Mouse (Mus musculus) heart, embryonic 14.5 days (tissue): ENCODE measurements around the gene Nlrp9b. TPM values are rescaled to one million over a fixed set of nuclear protein-coding genes. Genes with fewer than 3 reads are reported as not detected.

Experiments
- ATAC-seq: fragments of 200-750 bp; cut with Nextera tagmentation; 2 replicates; pipeline ENCODE4 v1.8.0; 2017; ENCODE audit warnings: low read depth, moderate TSS enrichment; ENCODE audit not compliant: insufficient number of reproducible peaks, insufficient read depth, low FRiP score
- H3K27ac ChIP-seq, 2 experiments: fragments of 200-500 bp in 1 of 2; fragments of 300-500 bp in 1 of 2; sonication (generic) in 1 of 2; replicated peaks in 1 of 2; 2 replicates each; pipeline ENCODE4 v1.5.1; 2012 to 2014; ENCODE audit warnings: low read depth in 2 of 2, low read length in 2 of 2, control low read depth in 1 of 2, mild to moderate bottlenecking in 1 of 2, mixed read lengths in 1 of 2; ENCODE audit not compliant: control insufficient read depth in 1 of 2, insufficient read depth in 1 of 2
- H3K27me3 ChIP-seq: fragments of 300-500 bp; sonication (generic); 2 replicates; pipeline ENCODE4 v1.6.1; 2014; ENCODE audit warnings: mild to moderate bottlenecking, low read length, control low read depth; ENCODE audit not compliant: control insufficient read depth, insufficient read depth
- H3K36me3 ChIP-seq: fragments of 300-500 bp; sonication (generic); 2 replicates; pipeline ENCODE4 v1.6.1; 2014; ENCODE audit warnings: mild to moderate bottlenecking, control low read depth, low read length, mixed read lengths; ENCODE audit not compliant: control insufficient read depth, insufficient read depth
- H3K4me1 ChIP-seq, 2 experiments: fragments of 200-500 bp in 1 of 2; fragments of 300-500 bp in 1 of 2; sonication (generic) in 1 of 2; 2 replicates each; pipeline ENCODE4 v1.6.1; 2012 to 2014; ENCODE audit warnings: low read length in 2 of 2, control low read depth in 1 of 2, mixed read lengths in 1 of 2; ENCODE audit not compliant: control insufficient read depth in 2 of 2, insufficient read depth in 2 of 2
- H3K4me2 ChIP-seq: fragments of 300-500 bp; sonication (generic); 2 replicates; pipeline ENCODE4 v1.6.1; 2014; ENCODE audit warnings: mild to moderate bottlenecking, low read length
- H3K4me3 ChIP-seq, 2 experiments: fragments of 200-500 bp in 1 of 2; fragments of 300-500 bp in 1 of 2; sonication (generic) in 1 of 2; 2 replicates each; pipeline ENCODE4 v1.5.1; 2012 to 2014; ENCODE audit warnings: low read length in 2 of 2, mild to moderate bottlenecking in 2 of 2, control low read depth in 1 of 2, low read depth in 1 of 2, moderate library complexity in 1 of 2; ENCODE audit not compliant: control insufficient read depth in 1 of 2, insufficient read depth in 1 of 2
- H3K9ac ChIP-seq: fragments of 300-500 bp; sonication (generic); 2 replicates; pipeline ENCODE4 v1.6.1; 2014; ENCODE audit warnings: mild to moderate bottlenecking, low read length
- H3K9me3 ChIP-seq: fragments of 300-500 bp; sonication (generic); 2 replicates; pipeline ENCODE4 v1.6.1; 2016; ENCODE audit warnings: low read length, control low read depth; ENCODE audit not compliant: control insufficient read depth
- WGBS: fragments of 180-500 bp; shearing (Covaris S2); extraction: QIAGEN DNeasy Blood & Tissue Kit; methylation state at CpG from one replicate; pipeline ENCODE4 v1.1.7; 2014; 5-methylcytosine and 5-hydroxymethylcytosine counted together
- polyA plus RNA-seq: library from polyadenylated mRNA; unstranded; fragments of >200 nt; fragmentation: Nextera tagmentation; extraction: Ambion mirVana; gene quantifications from 2 replicates; pipeline ENCODE4 v1.2.1, GENCODE M21; 2014

Gene Nlrp9b
- polyA plus RNA-seq, 1 experiment from 2014 or later: not detected

GRCm38 (mm10) chr7:19952320-19952986 is 38.8 kb upstream of the Nlrp9b start:
- Histone ChIP-seq H3K4me1 (peaks cover 0 to 5% of the 10 kb centered on the region in 2 experiments; a peak in 2 of 4 replicates), H3K27ac (no peak overlapping the region), H3K4me3 (no peak overlapping the region), H3K36me3 (no peaks in the 10 kb centered on the region), H3K4me2 (no peak overlapping the region), H3K27me3 (no peaks in the 10 kb centered on the region), H3K9ac (no peak overlapping the region), H3K9me3 (no peaks in the 10 kb centered on the region)
- 82% methylated on average over 10 of the region's 10 CpGs for WGBS
- ATAC-seq: no peak

GRCm38 (mm10) chr7:19953054-19953453 is 38.2 kb upstream of the Nlrp9b start:
- Histone ChIP-seq H3K36me3 (no peaks in the 10 kb centered on the region), H3K27ac (no peak overlapping the region), H3K9me3 (no peaks in the 10 kb centered on the region), H3K4me3 (no peak overlapping the region), H3K9ac (no peak overlapping the region), H3K4me1 (peaks cover 0 to 5% of the 10 kb centered on the region in 2 experiments; a peak in 2 of 4 replicates), H3K4me2 (no peak overlapping the region), H3K27me3 (no peaks in the 10 kb centered on the region)
- 58% methylated on average over 9 of the region's 9 CpGs for WGBS
- no peak for ATAC-seq

- no peak overlapping the region for H3K27ac ChIP-seq
- H3K27me3 ChIP-seq: no peaks in the 10 kb centered on the region
- H3K4me2 ChIP-seq: no peak overlapping the region
- H3K9me3 ChIP-seq: no peaks in the 10 kb centered on the region
- no peaks in the 10 kb centered on the region for H3K36me3 ChIP-seq
- no peak overlapping the region for H3K4me3 ChIP-seq
- ATAC-seq: no peak
- H3K4me1 ChIP-seq: no peaks in the 10 kb centered on the region
- no peak overlapping the region for H3K9ac ChIP-seq
- WGBS: 51% methylated on average over 4 of the region's 4 CpGs
Measured at GRCm38 (mm10) chr7:19955861-19956260, 35.4 kb upstream of the Nlrp9b start.

GRCm38 (mm10) chr7:19956341-19956781 is 34.9 kb upstream of the Nlrp9b start:
- H3K4me2 ChIP-seq: no peak overlapping the region; the same call in 1 of the 2 replicates
- whole genome bisulfite sequencing: 2% methylated on average over 7 of the region's 7 CpGs
- H3K4me1 ChIP-seq: no peaks in the 10 kb centered on the region
- no peaks in the 10 kb centered on the region for H3K27me3 ChIP-seq
- no peaks in the 10 kb centered on the region for H3K9me3 ChIP-seq
- H3K4me3 ChIP-seq: no peak overlapping the region
- H3K27ac ChIP-seq: no peak overlapping the region
- H3K36me3 ChIP-seq: no peaks in the 10 kb centered on the region
- no peak overlapping the region for H3K9ac ChIP-seq
- ATAC-seq: no peak

- Histone ChIP-seq H3K9ac (no peak overlapping the region), H3K4me3 (no peak overlapping the region), H3K9me3 (no peaks in the 10 kb centered on the region), H3K36me3 (no peaks in the 10 kb centered on the region), H3K27me3 (no peaks in the 10 kb centered on the region), H3K4me2 (no peak overlapping the region), H3K27ac (no peak overlapping the region), H3K4me1 (no peaks in the 10 kb centered on the region)
- ATAC-seq: no peak
- WGBS: 68% methylated on average over 1 of the region's 1 CpGs
Measured at GRCm38 (mm10) chr7:19962423-19962822, 28.8 kb upstream of the Nlrp9b start.

GRCm38 (mm10) chr7:19964985-19965579 is 26.2 kb upstream of the Nlrp9b start, which contains the start of gene Ceacam20:
TSS of gene Ceacam20 (plus strand) at chr7:19965412.
- Histone ChIP-seq H3K9me3 (peaks cover 5% of the 10 kb centered on the region; the same call in 1 of the 2 replicates), H3K4me3 (no peak within 1 kb of the TSS), H3K27me3 (no peaks in the 10 kb centered on the region), H3K9ac (no peak within 1 kb of the TSS), H3K36me3 (no peaks in the 10 kb centered on the region), H3K4me1 (no peaks in the 10 kb centered on the region), H3K27ac (no peak within 1 kb of the TSS), H3K4me2 (no peak within 1 kb of the TSS)
- WGBS: 68% methylated on average over 7 of the region's 7 CpGs
- ATAC-seq: no peak

- Histone ChIP-seq H3K9me3 (peaks cover 9% of the 10 kb centered on the region; the same call in 1 of the 2 replicates), H3K36me3 (no peaks in the 10 kb centered on the region), H3K27ac (no peak overlapping the region), H3K4me1 (no peaks in the 10 kb centered on the region), H3K9ac (no peak overlapping the region), H3K27me3 (no peaks in the 10 kb centered on the region), H3K4me2 (no peak overlapping the region), H3K4me3 (no peak overlapping the region)
- 66% methylated on average over 3 of the region's 3 CpGs for WGBS
- ATAC-seq: no peak
Measured at GRCm38 (mm10) chr7:19969106-19969505, 22.2 kb upstream of the Nlrp9b start.
